Mouse (Mus musculus) CH12.LX (cell line): ENCODE measurements around the gene Ldlr. TPM values are rescaled to one million over a fixed set of nuclear protein-coding genes. Genes with fewer than 3 reads are reported as not detected.

Experiments
- DNase-seq: peaks from one replicate; pipeline ENCODE4 v3.0.0-alpha.2; 2013; ENCODE audit errors: extremely low read depth
- H3K27ac ChIP-seq: 2 replicates; pipeline ENCODE4 v1.5.1; 2012; ENCODE audit warnings: low read depth, mild to moderate bottlenecking, control low read depth, moderate library complexity; ENCODE audit not compliant: insufficient read depth
- H3K27me3 ChIP-seq: replicated peaks from 2 replicates; pipeline ENCODE3; 2012; ENCODE audit warnings: inconsistent platforms
- H3K36me3 ChIP-seq, 2 experiments: replicated peaks in 1 of 2; 2 replicates each; pipeline versions ENCODE3 to v1.6.1; 2012; ENCODE audit warnings: inconsistent platforms in 1 of 2, low read length in 1 of 2, mild to moderate bottlenecking in 1 of 2, mixed read lengths in 1 of 2, moderate library complexity in 1 of 2; ENCODE audit not compliant: control insufficient read depth in 1 of 2, insufficient read depth in 1 of 2
- H3K4me1 ChIP-seq, 2 experiments: 2 replicates each; pipeline ENCODE4 v1.6.1; 2012; ENCODE audit warnings: inconsistent platforms in 1 of 2, moderate library complexity in 1 of 2; ENCODE audit not compliant: insufficient read depth in 2 of 2, control insufficient read depth in 1 of 2
- H3K4me2 ChIP-seq: 2 replicates; pipeline ENCODE4 v1.6.1; 2012; ENCODE audit warnings: low read depth, mild to moderate bottlenecking, control low read depth; ENCODE audit not compliant: poor library complexity, insufficient read depth, severe bottlenecking
- H3K4me3 ChIP-seq, 3 experiments: fragments of 150-350 bp in 1 of 3; sonication (generic) in 1 of 3; replicated peaks in 1 of 3; 2 replicates each; pipeline versions ENCODE3 to v1.5.1; 2011 to 2012; ENCODE audit warnings: low read depth in 2 of 3, low read length in 2 of 3, mild to moderate bottlenecking in 2 of 3, moderate library complexity in 2 of 3, control low read depth in 1 of 3, improper control_type of control experiment in 1 of 3, inconsistent platforms in 1 of 3, mixed read lengths in 1 of 3; ENCODE audit not compliant: poor library complexity in 1 of 3
- H3K79me2 ChIP-seq: replicated peaks from 2 replicates; pipeline ENCODE4 v1.6.1; 2012; ENCODE audit warnings: mild to moderate bottlenecking, moderate library complexity; ENCODE audit not compliant: control insufficient read depth, poor library complexity, insufficient read depth, severe bottlenecking; ENCODE audit errors: extremely low read depth
- H3K9ac ChIP-seq: 2 replicates; pipeline ENCODE4 v1.6.1; 2012; ENCODE audit warnings: low read depth, mild to moderate bottlenecking, control low read depth, moderate library complexity; ENCODE audit not compliant: insufficient read depth
- H3K9me3 ChIP-seq: replicated peaks from 2 replicates; pipeline ENCODE3; 2012; ENCODE audit warnings: low read length, inconsistent platforms, mixed read lengths
- BHLHE40 ChIP-seq: IDR thresholded peaks from 2 replicates; pipeline ENCODE4 v1.6.1; 2011; ENCODE audit warnings: mild to moderate bottlenecking, low read depth, low read length, improper control_type of control experiment
- CHD2 ChIP-seq: IDR thresholded peaks from 2 replicates; pipeline ENCODE4 v1.6.1; 2011; ENCODE audit warnings: low read length, improper control_type of control experiment
- E2F4 ChIP-seq: IDR thresholded peaks from 2 replicates; pipeline ENCODE4 v1.6.1; 2011; ENCODE audit warnings: low read depth, low read length, improper control_type of control experiment; ENCODE audit not compliant: insufficient replicate concordance
- EP300 ChIP-seq: IDR thresholded peaks from 2 replicates; pipeline ENCODE4 v1.6.1; 2011; ENCODE audit warnings: low read length, improper control_type of control experiment
- ETS1 ChIP-seq: conservative IDR thresholded peaks from 2 replicates; pipeline ENCODE4 v1.6.1; 2012; ENCODE audit warnings: low read depth, mild to moderate bottlenecking, inconsistent platforms, low read length, improper control_type of control experiment, moderate library complexity
- GABPA ChIP-seq: IDR thresholded peaks from 2 replicates; pipeline ENCODE4 v1.6.1; 2012; ENCODE audit warnings: low read depth, low read length, improper control_type of control experiment, inconsistent platforms; ENCODE audit not compliant: insufficient replicate concordance
- IRF4 ChIP-seq: IDR thresholded peaks from 2 replicates; pipeline ENCODE4 v1.6.1; 2014; ENCODE audit warnings: low read depth, mild to moderate bottlenecking, inconsistent platforms, low read length, improper control_type of control experiment
- JUND ChIP-seq: conservative IDR thresholded peaks from 2 replicates; pipeline ENCODE4 v1.6.1; 2011; ENCODE audit warnings: low read depth, low read length, improper control_type of control experiment
- MAX ChIP-seq: IDR thresholded peaks from 2 replicates; pipeline ENCODE4 v1.6.1; 2011; ENCODE audit warnings: low read length, improper control_type of control experiment
- MEF2A ChIP-seq: IDR thresholded peaks from 2 replicates; pipeline ENCODE4 v1.6.1; 2014; ENCODE audit warnings: low read depth, mild to moderate bottlenecking, inconsistent platforms, low read length, improper control_type of control experiment, borderline replicate concordance
- MXI1 ChIP-seq: IDR thresholded peaks from 2 replicates; pipeline ENCODE4 v1.6.1; 2011; ENCODE audit warnings: mild to moderate bottlenecking, low read depth, low read length, improper control_type of control experiment
- MYC ChIP-seq: IDR thresholded peaks from 2 replicates; pipeline ENCODE4 v1.6.1; 2011; ENCODE audit warnings: low read depth, mild to moderate bottlenecking, improper control_type of control experiment, low read length
- NRF1 ChIP-seq: IDR thresholded peaks from 2 replicates; pipeline ENCODE4 v1.6.1; 2014; ENCODE audit warnings: low read depth, mild to moderate bottlenecking, inconsistent platforms, low read length, improper control_type of control experiment, moderate library complexity
- PAX5 ChIP-seq: IDR thresholded peaks from 2 replicates; pipeline ENCODE4 v1.6.1; 2012; ENCODE audit warnings: low read length, inconsistent platforms, mixed read lengths
- POLR2A ChIP-seq: IDR thresholded peaks from 2 replicates; pipeline ENCODE4 v1.6.1; 2011; ENCODE audit warnings: low read depth, mild to moderate bottlenecking, improper control_type of control experiment, low read length
- SIN3A ChIP-seq: IDR thresholded peaks from 2 replicates; pipeline ENCODE4 v1.6.1; 2012; ENCODE audit warnings: low read length, improper control_type of control experiment, inconsistent platforms
- TBP ChIP-seq: conservative IDR thresholded peaks from 2 replicates; pipeline ENCODE4 v1.6.1; 2011; ENCODE audit warnings: low read depth, low read length, improper control_type of control experiment
- TCF12 ChIP-seq: IDR thresholded peaks from 2 replicates; pipeline ENCODE4 v1.6.1; 2014; ENCODE audit warnings: low read depth, mild to moderate bottlenecking, inconsistent platforms, low read length, improper control_type of control experiment
- ZC3H11A ChIP-seq: IDR thresholded peaks from 2 replicates; pipeline ENCODE4 v1.6.1; 2012; ENCODE audit warnings: low read depth, mild to moderate bottlenecking, inconsistent platforms, low read length, improper control_type of control experiment
- ZMIZ1 ChIP-seq: IDR thresholded peaks from 2 replicates; pipeline ENCODE4 v1.6.1; 2012; ENCODE audit warnings: low read depth, mild to moderate bottlenecking, inconsistent platforms, low read length, improper control_type of control experiment
- ZNF384 ChIP-seq: IDR thresholded peaks from 2 replicates; pipeline ENCODE4 v1.6.1; 2012; ENCODE audit warnings: low read depth, low read length, improper control_type of control experiment, inconsistent platforms
- dilution Hi-C: fragments of 300-500 bp; cut with MboI; formaldehyde crosslinking; loops from 2 replicates; pipeline ENCODE4 v1.14.3; 2020; ENCODE audit warnings: low sequenced_read_pairs; ENCODE audit not compliant: extremely low pct_unique_long_range_greater_than_20kb, extremely low pct_ligation_motif_present
- in situ Hi-C: fragments of 300-500 bp; cut with MboI; formaldehyde crosslinking; loops from 3 replicates; pipeline ENCODE4 v1.14.3; 2019; ENCODE audit warnings: low sequenced_read_pairs, low pct_ligation_motif_present, low pct_unique_long_range_greater_than_20kb, mixed read lengths
- polyA plus RNA-seq: library from polyadenylated mRNA; unstranded; fragments of >175 nt; gene quantifications from 2 replicates; pipeline ENCODE4 v1.2.1, GENCODE M21; 2012; ENCODE audit warnings: low read depth; ENCODE audit not compliant: insufficient read length
- total RNA-seq, 2 experiments: library from RNA; depleted of rRNA; stranded (reverse); fragments of 300-350 nt in 1 of 2; fragments of >200 nt in 1 of 2; gene quantifications; 2 replicates each; pipeline ENCODE4 v1.2.3; 2012 to 2014

The Ldlr gene
- total and polyA plus RNA-seq, 3 experiments, result 24.0 to 34.7 (median 24.9) TPM

- in situ Hi-C loops (no loop called here), dilution Hi-C loops (no loop called here)
- peaks cover 23 to 75% of the 10 kb centered on the region in 2 experiments for H3K36me3 ChIP-seq
- peak overlapping the region; percentile 43; the same call in 1 of the 2 replicates for H3K27ac ChIP-seq
- 0 out of 2 replicates have a peak overlapping the region, but pooled peaks have one; percentile 7 for H3K9ac ChIP-seq
- peaks cover 68% of the 10 kb centered on the region for H3K79me2 ChIP-seq
- DNase-seq, result no peak
- peaks cover 12 to 49% of the 10 kb centered on the region in 2 experiments for H3K4me1 ChIP-seq
- TF ChIP-seq SIN3A (peak; percentile 21; the same call in 1 of the 2 replicates), TCF12 (peak; percentile 64; the same call in 1 of the 2 replicates), MYC (no peak), MEF2A (peak; percentile 52; the same call in 1 of the 2 replicates), IRF4 (peak; percentile 49), EP300 (peak; percentile 21; the same call in 1 of the 2 replicates), ZC3H11A (no peak), POLR2A (no peak), ZMIZ1 (no peak), BHLHE40 (peak; percentile 36)
- peaks cover 10% of the 10 kb centered on the region for H3K9me3 ChIP-seq
- H3K4me3 ChIP-seq, result no peak overlapping the region
- no peaks in the 10 kb centered on the region for H3K27me3 ChIP-seq
- H3K4me2 ChIP-seq, result peak overlapping the region; percentile 54
Measured at GRCm38 (mm10) chr9:21728261-21728832, 5.1 kb downstream of the Ldlr start.

- peaks cover 67% of the 10 kb centered on the region for H3K79me2 ChIP-seq
- dilution Hi-C loops (no loop called here), in situ Hi-C loops (no loop called here)
- no peak overlapping the region for H3K9ac ChIP-seq
- no peak for DNase-seq
- peak; percentile 53; the same call in 1 of the 2 replicates for TF ChIP-seq SIN3A
- peak; percentile 79 for TF ChIP-seq ETS1
- peak; percentile 57 for TF ChIP-seq BHLHE40
- TF ChIP-seq PAX5, result no peak
- TF ChIP-seq, all 38 proteins: peak for 3
- peaks cover 16% of the 10 kb centered on the region for H3K9me3 ChIP-seq
- H3K27me3 ChIP-seq, result no peaks in the 10 kb centered on the region
- H3K4me3 ChIP-seq, result no peak overlapping the region
- H3K27ac ChIP-seq, result peak overlapping the region; percentile 43
- H3K36me3 ChIP-seq, result peaks cover 31 to 84% of the 10 kb centered on the region in 2 experiments
- H3K4me1 ChIP-seq, result peaks cover 12 to 49% of the 10 kb centered on the region in 2 experiments
- no peak overlapping the region for H3K4me2 ChIP-seq
Measured at GRCm38 (mm10) chr9:21729264-21729663, 6.0 kb downstream of the Ldlr start.

GRCm38 (mm10) chr9:21732288-21732687, 9.0 kb downstream of the Ldlr start:
- Histone ChIP-seq H3K27me3 (no peaks in the 10 kb centered on the region), H3K4me3 (no peak overlapping the region), H3K4me2 (no peak overlapping the region), H3K36me3 (peaks cover 51 to 90% of the 10 kb centered on the region in 2 experiments), H3K9me3 (peaks cover 23% of the 10 kb centered on the region), H3K27ac (no peak overlapping the region), H3K9ac (no peak overlapping the region), H3K4me1 (peaks cover 6 to 24% of the 10 kb centered on the region in 2 experiments), H3K79me2 (peaks cover 37% of the 10 kb centered on the region)
- DNase-seq, result no peak
- no peak for TF ChIP-seq TCF12
- TF ChIP-seq E2F4, result no peak
- no peak for TF ChIP-seq ZNF384
- TF ChIP-seq ETS1, result no peak
- TF ChIP-seq MXI1, result no peak
- no peak for TF ChIP-seq CHD2
- TF ChIP-seq MAX, result no peak
- TF ChIP-seq TBP, result no peak
- TF ChIP-seq NRF1, result no peak
- no peak for TF ChIP-seq GABPA
- no peak for TF ChIP-seq JUND
- TF ChIP-seq ZC3H11A, result no peak
- TF ChIP-seq POLR2A, result no peak
- TF ChIP-seq SIN3A, result no peak
- no peak for TF ChIP-seq PAX5
- TF ChIP-seq MYC, result no peak
- TF ChIP-seq IRF4, result no peak
- dilution Hi-C loops (no loop called here), in situ Hi-C loops (no loop called here)
